Mouse (Mus musculus): Measurements from ENCODE around the gene Obox1. TPM values are rescaled to one million over a fixed set of nuclear protein-coding genes. Genes with fewer than 3 reads are reported as not detected.

Obox1 gene
- not detected in 2 replicates for polyA plus RNA-seq (2012; rRNA removed)

DNA sequence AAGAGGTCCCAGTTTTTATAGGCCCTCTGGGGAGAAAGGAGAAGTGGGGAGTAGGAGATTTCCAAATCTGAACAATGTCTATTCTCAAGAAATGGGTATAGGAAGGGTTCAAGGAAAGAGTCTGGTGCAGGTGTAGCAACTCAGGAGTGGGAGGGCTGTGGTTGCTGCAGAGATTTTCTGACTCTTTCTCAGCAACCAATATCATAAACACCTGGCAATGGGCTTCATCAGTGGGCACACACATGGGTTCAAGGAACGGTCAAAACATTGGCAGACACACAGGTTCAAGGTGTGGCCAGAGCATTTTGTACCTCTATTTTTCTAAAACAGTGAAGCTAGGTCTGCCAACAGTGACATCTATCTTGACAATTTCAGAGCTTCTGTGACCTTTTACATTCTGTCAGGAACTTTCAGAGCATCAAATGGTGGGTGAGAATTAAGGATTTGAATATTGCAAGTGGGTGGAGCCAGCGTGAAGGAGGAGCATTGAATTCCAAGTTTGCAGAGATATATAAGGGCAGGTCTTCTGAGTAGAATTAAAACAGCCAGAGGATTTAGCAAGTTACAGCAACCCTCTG lies at the start of gene Obox1, which contains the start of gene Obox2:
Obox1 (plus strand) TSS at position 528 of the 578 bp plus-strand sequence.
Obox2 (plus strand) TSS at position 301 of the 578 bp plus-strand sequence.

Other genes with a start within 250 kb of the Obox1 start
- not detected in 2 replicates for gene Obox2, start 227 bp upstream of the Obox1 start, polyA plus RNA-seq (2012; rRNA removed)

All from liver, embryonic 14 days (tissue).